Mouse (Mus musculus): ENCODE measurements around the gene Psap.

DNA sequence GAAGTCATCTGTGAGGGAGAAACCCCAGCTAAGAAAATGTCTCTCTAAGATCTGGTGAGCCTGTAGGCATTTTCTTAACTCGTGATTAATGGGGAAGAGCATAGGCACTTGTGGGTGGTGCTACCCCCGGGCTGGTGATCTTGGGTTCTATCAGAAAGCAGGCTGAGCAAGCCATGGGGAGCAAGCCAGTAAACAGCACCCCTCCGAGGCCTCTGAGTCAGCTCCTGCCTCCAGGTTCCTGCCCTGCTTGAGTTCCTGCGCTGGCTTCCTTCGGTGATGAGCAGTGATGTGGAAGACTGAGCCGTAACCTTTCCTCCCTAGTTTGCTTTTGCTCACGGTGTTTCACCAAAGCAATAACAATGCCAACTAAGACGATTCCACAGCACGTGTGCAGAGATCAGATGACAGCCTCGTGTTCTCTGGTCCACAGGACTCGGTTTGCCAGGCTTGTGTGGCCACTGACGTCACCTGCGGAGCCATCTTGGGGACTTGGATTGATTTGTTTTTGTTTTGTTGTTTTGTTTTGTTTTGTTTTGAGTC is 26.9 kb upstream of the Psap start:
- no peak for TF ChIP-seq CTCF (IDR thresholded peaks at IDR 0.05; ENCODE audit: insufficient read depth, low read depth, low read length)
- TF ChIP-seq POLR2A (IDR thresholded peaks at IDR 0.05; ENCODE audit: insufficient read depth, low read depth, low read length), result no peak
